Mouse (Mus musculus) embryonic facial prominence, embryonic 10.5 days (tissue): ENCODE measurements at regions not wholly inside any gene's neighbourhood (a gene's known extent, or its start where the extent isn't known, plus 50 kb on each side); places are given as distances from the start of the nearest gene placed in this dataset.
"Not testable (repeated sequence)": the region's sequence is repeated elsewhere in the genome, so short reads cannot be mapped to it uniquely, and the experiment has no call there.

ENCODE experiments used
- DNase-seq: peaks from one replicate; pipeline ENCODE4 v3.0.0-alpha.2; 2017; ENCODE audit warnings: low spot score
- H3K27ac ChIP-seq: fragments of 300-500 bp; sonication (generic); replicated peaks from 2 replicates; pipeline ENCODE4 v1.5.1; 2016; ENCODE audit warnings: mild to moderate bottlenecking
- H3K27me3 ChIP-seq: fragments of 300-500 bp; sonication (generic); replicated peaks from 2 replicates; pipeline ENCODE4 v1.6.1; 2016; ENCODE audit warnings: low read depth, mild to moderate bottlenecking; ENCODE audit not compliant: poor library complexity, severe bottlenecking
- H3K36me3 ChIP-seq: fragments of 300-500 bp; sonication (generic); replicated peaks from 2 replicates; pipeline ENCODE4 v1.6.1; 2016; ENCODE audit warnings: mild to moderate bottlenecking, moderate library complexity
- H3K4me1 ChIP-seq: fragments of 300-500 bp; sonication (generic); 2 replicates; pipeline ENCODE4 v1.6.1; 2016
- H3K4me3 ChIP-seq: fragments of 300-500 bp; sonication (generic); 2 replicates; pipeline ENCODE4 v1.5.1; 2016; ENCODE audit warnings: mild to moderate bottlenecking, moderate library complexity
- H3K9me3 ChIP-seq: fragments of 300-500 bp; sonication (generic); 2 replicates; pipeline ENCODE4 v1.6.1; 2016; ENCODE audit warnings: mild to moderate bottlenecking
- WGBS: fragments of 180-500 bp; shearing (Covaris S2); methylation state at CpG from one replicate; pipeline ENCODE4 v1.1.7; 2016; 5-methylcytosine and 5-hydroxymethylcytosine counted together

GRCm38 (mm10) chr9:33089977-33090376, 454.0 kb downstream of the Ets1 start:
- WGBS = 80% methylated on average over 3 of the region's 3 CpGs
- no peaks in the 10 kb centered on the region for H3K36me3 ChIP-seq
- H3K9me3 ChIP-seq = no peaks in the 10 kb centered on the region
- H3K4me3 ChIP-seq = no peak overlapping the region
- no peak for DNase-seq
- no peaks in the 10 kb centered on the region for H3K27me3 ChIP-seq
- H3K4me1 ChIP-seq = no peaks in the 10 kb centered on the region
- no peak overlapping the region for H3K27ac ChIP-seq

- H3K9me3 ChIP-seq = no peaks in the 10 kb centered on the region
- no peaks in the 10 kb centered on the region for H3K36me3 ChIP-seq
- H3K27me3 ChIP-seq = no peaks in the 10 kb centered on the region
- no peak for DNase-seq
- H3K27ac ChIP-seq = no peak overlapping the region
- no peak overlapping the region for H3K4me3 ChIP-seq
- H3K4me1 ChIP-seq = no peaks in the 10 kb centered on the region
- 80% methylated on average over 3 of the region's 3 CpGs for WGBS
These were observed 455.6 kb downstream of the Ets1 start for GRCm38 (mm10) chr9:33091664-33092063.

- Histone ChIP-seq H3K27ac (no peak overlapping the region), H3K4me3 (no peak overlapping the region), H3K4me1 (peaks cover 11% of the 10 kb centered on the region; the same call in 1 of the 2 replicates), H3K36me3 (no peaks in the 10 kb centered on the region), H3K27me3 (no peaks in the 10 kb centered on the region), H3K9me3 (no peaks in the 10 kb centered on the region)
- 2% methylated on average over 3 of the region's 3 CpGs for WGBS
- peak; percentile 77 for DNase-seq
These were observed 459.6 kb downstream of the Ets1 start for GRCm38 (mm10) chr9:33095654-33096053.

- H3K4me3 ChIP-seq = no peak overlapping the region
- peaks cover 57% of the 10 kb centered on the region for H3K4me1 ChIP-seq
- no peak for DNase-seq
- H3K27ac ChIP-seq = no peak overlapping the region
- 86% methylated on average over 3 of the region's 3 CpGs for WGBS
- 0 out of 2 replicates have a peak, but pooled peaks cover 6% of the 10 kb centered on the region for H3K27me3 ChIP-seq
- H3K36me3 ChIP-seq = no peaks in the 10 kb centered on the region
- H3K9me3 ChIP-seq = no peaks in the 10 kb centered on the region
These were observed 465.2 kb downstream of the Ets1 start for GRCm38 (mm10) chr9:33101206-33101605.

- 9% methylated on average over 3 of the region's 3 CpGs for WGBS
These were observed 468.6 kb downstream of the Ets1 start for GRCm38 (mm10) chr9:33104623-33105074.

GRCm38 (mm10) chr9:33123841-33124240, 487.8 kb downstream of the Ets1 start:
- H3K4me3 ChIP-seq = no peak overlapping the region
- no peaks in the 10 kb centered on the region for H3K36me3 ChIP-seq
- no peaks in the 10 kb centered on the region for H3K4me1 ChIP-seq
- 96% methylated on average over 1 of the region's 1 CpGs for WGBS
- no peak overlapping the region for H3K27ac ChIP-seq
- DNase-seq = no peak
- no peaks in the 10 kb centered on the region for H3K27me3 ChIP-seq
- no peaks in the 10 kb centered on the region for H3K9me3 ChIP-seq

More at GRCm38 (mm10) chr9:33104623-33105074, 468.6 kb downstream of the Ets1 start:
- H3K27ac ChIP-seq = peak overlapping the region; percentile 44
- H3K4me1 ChIP-seq = peaks cover 48% of the 10 kb centered on the region
- DNase-seq = peak; percentile 73
- H3K9me3 ChIP-seq = no peaks in the 10 kb centered on the region
- no peaks in the 10 kb centered on the region for H3K36me3 ChIP-seq
- 0 out of 2 replicates have a peak, but pooled peaks cover 6% of the 10 kb centered on the region for H3K27me3 ChIP-seq
- no peak overlapping the region for H3K4me3 ChIP-seq

GRCm38 (mm10) chr9:33152186-33152585, 516.2 kb downstream of the Ets1 start:
- H3K27ac ChIP-seq = no peak overlapping the region
- no peaks in the 10 kb centered on the region for H3K9me3 ChIP-seq
- H3K36me3 ChIP-seq = no peaks in the 10 kb centered on the region
- H3K4me1 ChIP-seq = peaks cover 11% of the 10 kb centered on the region
- no peaks in the 10 kb centered on the region for H3K27me3 ChIP-seq
- no peak for DNase-seq
- H3K4me3 ChIP-seq = no peak overlapping the region
- WGBS = 21% methylated on average over 1 of the region's 1 CpGs

GRCm38 (mm10) chr9:33168159-33168558, 532.1 kb downstream of the Ets1 start:
- no peak for DNase-seq
- H3K36me3 ChIP-seq = no peaks in the 10 kb centered on the region
- H3K27me3 ChIP-seq = no peaks in the 10 kb centered on the region
- H3K9me3 ChIP-seq = no peaks in the 10 kb centered on the region
- H3K27ac ChIP-seq = no peak overlapping the region
- H3K4me3 ChIP-seq = no peak overlapping the region
- peaks cover 5% of the 10 kb centered on the region for H3K4me1 ChIP-seq
- 83% methylated on average over 6 of the region's 6 CpGs for WGBS

GRCm38 (mm10) chr9:33169093-33169492, 533.1 kb downstream of the Ets1 start:
- DNase-seq, H3K27ac ChIP-seq, H3K36me3 ChIP-seq, H3K4me1 ChIP-seq, H3K27me3 ChIP-seq, H3K9me3 ChIP-seq, H3K4me3 ChIP-seq: not testable (repeated sequence)
- WGBS = 92% methylated on average over 1 of the region's 1 CpGs

- no peaks in the 10 kb centered on the region for H3K9me3 ChIP-seq
- DNase-seq = no peak
- no peaks in the 10 kb centered on the region for H3K36me3 ChIP-seq
- H3K27me3 ChIP-seq = no peaks in the 10 kb centered on the region
- H3K4me3 ChIP-seq = no peak overlapping the region
- no peak overlapping the region for H3K27ac ChIP-seq
- no peaks in the 10 kb centered on the region for H3K4me1 ChIP-seq
These were observed 544.0 kb downstream of the Ets1 start for GRCm38 (mm10) chr9:33180066-33180465.

GRCm38 (mm10) chr9:33187187-33187586, 551.2 kb downstream of the Ets1 start:
- no peaks in the 10 kb centered on the region for H3K9me3 ChIP-seq
- no peaks in the 10 kb centered on the region for H3K27me3 ChIP-seq
- no peak overlapping the region for H3K27ac ChIP-seq
- DNase-seq = no peak
- H3K36me3 ChIP-seq = no peaks in the 10 kb centered on the region
- no peak overlapping the region for H3K4me3 ChIP-seq
- H3K4me1 ChIP-seq = no peaks in the 10 kb centered on the region
- WGBS = 89% methylated on average over 3 of the region's 3 CpGs

- Histone ChIP-seq H3K27me3 (no peaks in the 10 kb centered on the region), H3K4me3 (no peak overlapping the region), H3K9me3 (no peaks in the 10 kb centered on the region), H3K36me3 (no peaks in the 10 kb centered on the region), H3K27ac (no peak overlapping the region), H3K4me1 (no peaks in the 10 kb centered on the region)
- 89% methylated on average over 2 of the region's 2 CpGs for WGBS
- no peak for DNase-seq
These were observed 573.1 kb downstream of the Ets1 start for GRCm38 (mm10) chr9:33209083-33209482.

GRCm38 (mm10) chr9:33214523-33214922, 578.5 kb downstream of the Ets1 start:
- 75% methylated on average over 1 of the region's 1 CpGs for WGBS
- H3K9me3 ChIP-seq = no peaks in the 10 kb centered on the region
- H3K36me3 ChIP-seq = no peaks in the 10 kb centered on the region
- no peaks in the 10 kb centered on the region for H3K4me1 ChIP-seq
- H3K27me3 ChIP-seq = no peaks in the 10 kb centered on the region
- DNase-seq = no peak
- no peak overlapping the region for H3K27ac ChIP-seq
- H3K4me3 ChIP-seq = no peak overlapping the region

- Histone ChIP-seq H3K9me3 (no peaks in the 10 kb centered on the region), H3K4me3 (no peak overlapping the region), H3K36me3 (no peaks in the 10 kb centered on the region), H3K27me3 (no peaks in the 10 kb centered on the region), H3K4me1 (peaks cover 10% of the 10 kb centered on the region), H3K27ac (no peak overlapping the region)
- WGBS = 88% methylated on average over 4 of the region's 4 CpGs
- DNase-seq = no peak
These were observed 585.0 kb downstream of the Ets1 start for GRCm38 (mm10) chr9:33220981-33221380.
